Mouse (Mus musculus): Measurements from ENCODE around the gene Dph5. TPM values are rescaled to one million over a fixed set of nuclear protein-coding genes. Genes with fewer than 3 reads are reported as not detected.
A peak's percentile ranks its signal among the peaks of the same experiment; 100 is the strongest.

Gene Dph5
- 8.8 TPM for polyA plus RNA-seq (2012; fragmentation: generic; extraction: Trizol)

DNA sequence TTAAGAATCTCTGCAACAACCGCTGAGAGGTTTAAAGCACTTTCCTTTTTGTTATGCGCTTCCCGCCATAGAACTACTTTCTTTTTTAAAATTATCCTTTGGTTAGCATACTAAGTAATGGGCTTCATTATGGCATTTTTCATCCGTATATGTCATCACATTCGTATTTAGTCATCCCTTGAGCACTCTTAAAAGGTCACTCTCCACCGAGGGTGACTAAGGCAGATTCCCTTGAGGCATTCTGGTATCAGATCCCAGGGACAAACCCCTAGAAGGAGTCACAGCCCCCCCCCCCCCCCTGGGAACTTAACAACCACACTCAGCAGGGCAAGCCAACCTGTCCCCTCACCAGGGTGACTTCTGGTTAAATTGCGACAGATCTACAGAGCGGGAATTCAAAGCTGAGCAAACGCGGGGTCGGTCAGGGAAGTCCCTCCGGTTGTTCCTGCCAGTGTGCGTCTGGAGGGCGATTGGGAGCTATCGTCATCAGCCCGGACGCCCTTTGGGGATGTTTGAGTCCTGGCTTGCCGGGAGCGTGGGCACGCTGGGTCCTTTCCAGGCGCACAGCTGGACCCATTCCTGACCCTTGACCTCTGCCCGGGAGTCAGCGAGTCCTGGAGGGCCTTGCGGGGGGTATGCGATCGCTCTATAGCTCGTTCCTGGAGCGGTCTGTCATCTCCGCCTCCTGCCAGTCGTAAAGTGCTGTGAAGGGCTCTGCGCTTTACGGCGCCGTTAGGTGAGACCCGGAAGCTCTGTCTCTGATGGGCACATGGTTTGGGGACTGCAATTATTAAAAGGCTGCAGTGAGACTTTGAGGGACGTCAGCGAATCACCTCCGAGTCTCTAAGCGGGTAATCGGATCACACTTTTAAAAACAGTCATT, at the start of gene Dph5:
Dph5 (plus strand) TSS at position 411 of the 883 bp plus-strand sequence.
- Histone ChIP-seq H3K36me3 (ENCODE audit: control insufficient read depth, insufficient read depth) (no peaks in the 10 kb centered on the region), H3K27me3 (ENCODE audit: control insufficient read depth, insufficient read depth, insufficient read length) (no peaks in the 10 kb centered on the region), H3K4me2 (ENCODE audit: low read depth) (peak within 1 kb of the TSS; percentile 85), H3K4me3 (peak within 1 kb of the TSS; percentile 85), H3ac (ENCODE audit: control insufficient read depth, insufficient read length) (peak within 1 kb of the TSS; percentile 34), H3K79me2 (ENCODE audit: control insufficient read depth, insufficient read depth) (peaks cover 14% of the 10 kb centered on the region)
- TF ChIP-seq REST (IDR thresholded peaks at IDR 0.05; ENCODE audit: insufficient read depth, insufficient read length) (no peak), CEBPB (IDR thresholded peaks at IDR 0.05; ENCODE audit: insufficient read depth, poor library complexity, severe bottlenecking) (0 out of 2 replicates have a peak, but pooled peaks have one; percentile 0), MYOG (IDR thresholded peaks at IDR 0.05; ENCODE audit: control insufficient read depth in 1 of 3, insufficient read depth in 1 of 3, insufficient read length in 2 of 3, low read depth in 2 of 3) (peak in 1 of 3 experiments; percentile 62), POLR2AphosphoS2 (IDR thresholded peaks at IDR 0.05; ENCODE audit: insufficient read length, low read depth) (peak; percentile 70), MAX (IDR thresholded peaks at IDR 0.05; ENCODE audit: low read depth) (peak; percentile 97), MYOD1 (IDR thresholded peaks at IDR 0.05; ENCODE audit: control insufficient read depth in 1 of 3, insufficient read length in 2 of 3, low read depth in 2 of 3) (peak in 1 of 3 experiments; percentile 18), TCF3 (IDR thresholded peaks at IDR 0.05; ENCODE audit: insufficient read length, low read depth) (no peak), USF1 (IDR thresholded peaks at IDR 0.05; ENCODE audit: low read depth) (peak; percentile 57), TCF12 (IDR thresholded peaks at IDR 0.05; ENCODE audit: insufficient read depth, poor library complexity, severe bottlenecking) (no peak), POLR2A (IDR thresholded peaks at IDR 0.05; ENCODE audit: insufficient read length, low read depth) (peak; percentile 68), SRF (IDR thresholded peaks at IDR 0.05; ENCODE audit: control insufficient read depth, insufficient read length, low read depth) (no peak), E2F4 (IDR thresholded peaks at IDR 0.05; ENCODE audit: insufficient read depth) (peak; percentile 30)

DNA sequence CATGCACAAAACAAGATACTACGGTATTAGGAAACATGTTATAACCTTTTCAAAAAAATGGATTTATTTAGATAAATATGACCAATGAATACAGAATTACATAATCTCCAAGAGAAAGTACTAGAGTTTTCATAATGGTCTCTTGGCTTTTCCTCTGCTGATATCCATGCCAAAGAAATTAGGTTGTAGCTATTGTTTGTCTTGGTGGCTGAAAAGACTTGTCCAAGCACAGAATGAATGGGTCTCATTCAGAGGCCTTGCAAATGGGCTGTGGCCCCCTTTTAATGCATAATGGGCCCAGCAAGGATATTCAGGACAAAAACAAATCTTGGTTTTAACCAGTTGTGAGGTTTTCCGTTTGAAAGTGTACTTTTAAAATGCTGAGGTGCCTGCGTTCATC, 43.1 kb upstream of the Dph5 start:
- Histone ChIP-seq H3ac (ENCODE audit: control insufficient read depth, insufficient read length) (no peak overlapping the region), H3K36me3 (ENCODE audit: control insufficient read depth, insufficient read depth) (no peaks in the 10 kb centered on the region), H3K27me3 (ENCODE audit: control insufficient read depth, insufficient read depth, insufficient read length) (no peaks in the 10 kb centered on the region), H3K79me2 (ENCODE audit: control insufficient read depth, insufficient read depth) (no peaks in the 10 kb centered on the region), H3K4me2 (ENCODE audit: low read depth) (no peak overlapping the region), H3K4me3 (no peak overlapping the region)
- TF ChIP-seq E2F4 (IDR thresholded peaks at IDR 0.05; ENCODE audit: insufficient read depth): no peak
- no peak for TF ChIP-seq SRF (IDR thresholded peaks at IDR 0.05; ENCODE audit: control insufficient read depth, insufficient read length, low read depth)
- no peak for TF ChIP-seq POLR2A (IDR thresholded peaks at IDR 0.05; ENCODE audit: insufficient read length, low read depth)
- TF ChIP-seq USF1 (IDR thresholded peaks at IDR 0.05; ENCODE audit: low read depth): no peak
- no peak for TF ChIP-seq MAX (IDR thresholded peaks at IDR 0.05; ENCODE audit: low read depth)
- no peak for TF ChIP-seq MYOD1 (IDR thresholded peaks at IDR 0.05; ENCODE audit: control insufficient read depth in 1 of 3, insufficient read length in 2 of 3, low read depth in 2 of 3)
- TF ChIP-seq TCF3 (IDR thresholded peaks at IDR 0.05; ENCODE audit: insufficient read length, low read depth): no peak
- no peak for TF ChIP-seq CEBPB (IDR thresholded peaks at IDR 0.05; ENCODE audit: insufficient read depth, poor library complexity, severe bottlenecking)
- TF ChIP-seq REST (IDR thresholded peaks at IDR 0.05; ENCODE audit: insufficient read depth, insufficient read length): no peak
- TF ChIP-seq MYOG (IDR thresholded peaks at IDR 0.05; ENCODE audit: control insufficient read depth in 1 of 3, insufficient read depth in 1 of 3, insufficient read length in 2 of 3, low read depth in 2 of 3): no peak
- TF ChIP-seq POLR2AphosphoS2 (IDR thresholded peaks at IDR 0.05; ENCODE audit: insufficient read length, low read depth): no peak
- TF ChIP-seq TCF12 (IDR thresholded peaks at IDR 0.05; ENCODE audit: insufficient read depth, poor library complexity, severe bottlenecking): no peak

DNA sequence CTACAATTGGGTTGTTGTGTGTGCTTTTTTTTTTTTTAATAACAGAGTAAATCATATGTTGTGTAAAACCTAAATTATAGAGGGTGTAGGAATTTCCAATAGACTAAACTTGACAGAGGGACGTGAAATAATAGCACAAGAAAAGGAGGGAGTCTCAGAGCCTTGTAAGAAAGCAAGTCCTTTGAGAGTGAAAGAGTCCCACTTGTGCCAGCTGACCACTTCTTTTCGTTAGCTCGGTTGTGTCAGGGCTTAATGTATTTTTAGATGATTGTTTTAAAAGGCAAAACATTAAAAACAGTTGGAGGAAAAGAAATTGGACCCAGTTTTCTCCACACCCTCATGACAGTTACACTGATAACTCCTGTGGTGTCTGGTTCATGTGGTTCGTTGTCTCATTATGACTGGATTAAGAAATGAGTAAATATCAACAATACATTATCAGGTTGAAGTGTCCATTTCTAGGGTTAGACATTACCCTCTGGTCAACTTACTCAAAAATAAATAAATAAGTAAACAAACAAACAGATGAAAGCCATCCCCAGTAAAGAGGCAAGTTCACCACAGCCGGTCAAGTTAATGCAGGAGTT, 42.5 kb upstream of the Dph5 start:
- TF ChIP-seq USF1 (IDR thresholded peaks at IDR 0.05; ENCODE audit: low read depth) (no peak), SRF (IDR thresholded peaks at IDR 0.05; ENCODE audit: control insufficient read depth, insufficient read length, low read depth) (no peak)
- Histone ChIP-seq H3K4me2 (ENCODE audit: low read depth) (no peak overlapping the region), H3K4me3 (no peak overlapping the region), H3K36me3 (ENCODE audit: control insufficient read depth, insufficient read depth) (no peaks in the 10 kb centered on the region), H3K27me3 (ENCODE audit: control insufficient read depth, insufficient read depth, insufficient read length) (no peaks in the 10 kb centered on the region), H3K79me2 (ENCODE audit: control insufficient read depth, insufficient read depth) (no peaks in the 10 kb centered on the region), H3ac (ENCODE audit: control insufficient read depth, insufficient read length) (no peak overlapping the region)

DNA sequence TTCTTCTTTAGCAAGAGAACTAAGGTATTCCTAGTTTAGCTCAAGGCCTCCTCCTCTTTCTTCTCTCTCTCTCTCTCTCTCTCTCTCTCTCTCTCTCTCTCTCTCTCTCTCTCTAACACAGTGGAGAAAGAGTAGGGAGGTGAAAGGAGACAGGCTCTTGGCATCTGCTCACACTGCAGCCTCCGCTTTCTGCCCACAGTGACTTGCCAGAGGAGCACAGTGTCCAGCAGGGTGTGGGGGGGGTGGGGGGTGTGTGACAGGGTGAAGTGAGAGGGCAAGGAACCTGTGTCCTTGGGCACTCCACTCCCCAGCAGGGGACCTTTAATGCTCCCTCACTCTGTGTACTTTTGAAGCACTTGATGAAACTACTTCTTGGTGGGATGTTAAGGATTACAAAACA, 41.9 kb upstream of the Dph5 start:
- Histone ChIP-seq H3K79me2 (ENCODE audit: control insufficient read depth, insufficient read depth) (no peaks in the 10 kb centered on the region), H3K36me3 (ENCODE audit: control insufficient read depth, insufficient read depth) (no peaks in the 10 kb centered on the region), H3K4me2 (ENCODE audit: low read depth) (no peak overlapping the region), H3ac (ENCODE audit: control insufficient read depth, insufficient read length) (no peak overlapping the region), H3K4me3 (no peak overlapping the region), H3K27me3 (ENCODE audit: control insufficient read depth, insufficient read depth, insufficient read length) (no peaks in the 10 kb centered on the region)
- TF ChIP-seq CEBPB (IDR thresholded peaks at IDR 0.05; ENCODE audit: insufficient read depth, poor library complexity, severe bottlenecking) (no peak), POLR2A (IDR thresholded peaks at IDR 0.05; ENCODE audit: insufficient read length, low read depth) (no peak), USF1 (IDR thresholded peaks at IDR 0.05; ENCODE audit: low read depth) (no peak), MYOD1 (IDR thresholded peaks at IDR 0.05; ENCODE audit: control insufficient read depth in 1 of 3, insufficient read length in 2 of 3, low read depth in 2 of 3) (no peak), POLR2AphosphoS2 (IDR thresholded peaks at IDR 0.05; ENCODE audit: insufficient read length, low read depth) (no peak), MYOG (IDR thresholded peaks at IDR 0.05; ENCODE audit: control insufficient read depth in 1 of 3, insufficient read depth in 1 of 3, insufficient read length in 2 of 3, low read depth in 2 of 3) (no peak), TCF3 (IDR thresholded peaks at IDR 0.05; ENCODE audit: insufficient read length, low read depth) (no peak), REST (IDR thresholded peaks at IDR 0.05; ENCODE audit: insufficient read depth, insufficient read length) (no peak)
